In the genomic region with DNA sequence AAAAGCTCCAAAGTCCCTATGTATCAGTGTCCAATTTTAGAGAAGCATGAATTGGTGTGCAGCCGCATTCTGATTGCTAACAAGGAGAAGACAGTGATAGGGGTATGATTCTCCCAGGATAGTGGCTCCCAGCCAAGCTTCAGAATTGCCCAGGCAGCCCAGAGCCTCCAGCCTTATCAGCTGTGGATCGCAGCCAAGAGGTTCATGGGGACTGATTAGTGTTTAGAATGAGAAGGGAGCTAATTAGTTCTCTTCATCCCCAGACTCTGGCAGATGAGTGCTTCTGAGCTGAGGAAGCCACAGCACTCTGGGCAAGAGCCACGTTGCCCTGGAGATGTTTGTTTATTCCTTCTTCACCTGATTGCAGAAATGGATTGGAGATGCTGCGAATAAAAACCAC, we compare ENCODE assay signal across 8 mouse cellular contexts.
DNase-seq lines count a peak whose midpoint lies in the region; ATAC-seq lines count a peak whose summit lies in the region.

No protein-coding gene starts in this region.

- no peak for ATAC-seq in erythroid progenitor cell, adult 5-6 weeks (replicated peaks; ENCODE audit: low FRiP score, poor library complexity, severe bottlenecking)

- DNase-seq in heart, adult 8-10 months (ENCODE audit: low spot score) = peak; percentile 1
- no peak for DNase-seq in heart, adult 9 months (ENCODE audit: low spot score in 2 of 2)
- DNase-seq in adrenal gland, postnatal 36 days = peak; percentile 64 to 74
- DNase-seq in frontal cortex, postnatal 36 days (ENCODE audit: low spot score in 2 of 2) = peak; percentile 24 to 33
- DNase-seq in left cerebral cortex, postnatal 25 days (ENCODE audit: low spot score in 2 of 2) = peak; percentile 27 to 64
- peak; percentile 14 to 22 for DNase-seq in right cerebral cortex, postnatal 36 days (ENCODE audit: low spot score in 2 of 2)
- no peak for DNase-seq in gastrocnemius, postnatal 36 days

- intact Hi-C loops in left cerebral cortex, postnatal 25 days (cut with DNase I) = no loop called here
- intact Hi-C loops in gastrocnemius, postnatal 36 days (cut with DNase I) = no loop called here

Comparison
In these comparisons a context has a peak if more than half of its experiments do, and no peak if none do; other contexts are left out.
1. DNase-seq: peak in heart, adult 8-10 months (single experiment), adrenal gland, postnatal 36 days (2 of 2), frontal cortex, postnatal 36 days (2 of 2), left cerebral cortex, postnatal 25 days (2 of 2) and right cerebral cortex, postnatal 36 days (2 of 2); none in heart, adult 9 months (0 of 2) and gastrocnemius, postnatal 36 days (0 of 2).